Mouse (Mus musculus): ENCODE results near the gene 9630041A04Rik. TPM values are rescaled to one million over a fixed set of nuclear protein-coding genes. Genes with fewer than 3 reads are reported as not detected.

9630041A04Rik gene
- polyA plus RNA-seq, 1 experiment from 2014 or later: not detected

DNA sequence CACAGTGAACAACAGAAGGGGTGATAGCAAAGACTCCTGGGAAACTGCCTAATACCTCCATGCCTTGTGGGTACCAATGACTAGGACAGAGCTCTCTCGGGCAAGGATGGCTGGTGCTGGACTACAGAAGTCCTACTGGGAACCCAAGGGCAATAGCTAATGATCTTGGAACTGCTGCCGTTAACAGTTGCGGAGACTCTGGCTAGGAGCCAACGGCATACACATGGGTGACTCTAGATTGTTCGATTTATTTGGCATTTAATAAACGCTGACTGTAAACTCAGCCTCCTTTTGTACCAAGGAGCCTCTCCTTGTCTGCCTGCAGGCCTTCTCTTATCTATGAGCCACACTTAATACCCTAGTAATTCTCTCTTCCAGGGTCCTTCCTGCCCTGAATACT is 128.4 kb downstream of the 9630041A04Rik start:
- no peak overlapping the region for H3K27ac ChIP-seq (replicated peaks)
- H3K4me3 ChIP-seq (ENCODE audit: low read depth, low read length): no peak overlapping the region
- 68% methylated on average over 6 of the region's 6 CpGs for WGBS
- ATAC-seq (ENCODE audit: low FRiP score, low TSS enrichment): no peak
- no peaks in the 10 kb centered on the region for H3K36me3 ChIP-seq (ENCODE audit: control insufficient read depth, insufficient read depth, low read length)
- TF ChIP-seq CTCF (IDR thresholded peaks at IDR 0.05; ENCODE audit: low read depth) (no peak), EP300 (optimal IDR thresholded peaks at IDR 0.05) (no peak)
- H3K9me3 ChIP-seq (ENCODE audit: control insufficient read depth, low read length): no peaks in the 10 kb centered on the region
- H3K4me1 ChIP-seq (replicated peaks; ENCODE audit: control insufficient read depth, insufficient read depth): no peaks in the 10 kb centered on the region
- H3K27me3 ChIP-seq (ENCODE audit: control insufficient read depth, insufficient read depth, low read length): no peaks in the 10 kb centered on the region
- no peak overlapping the region for H3K4me2 ChIP-seq (replicated peaks; ENCODE audit: low read depth)
- no peak for DNase-seq (ENCODE audit: low spot score)
- no peak overlapping the region for H3K9ac ChIP-seq (ENCODE audit: low read length)

DNA sequence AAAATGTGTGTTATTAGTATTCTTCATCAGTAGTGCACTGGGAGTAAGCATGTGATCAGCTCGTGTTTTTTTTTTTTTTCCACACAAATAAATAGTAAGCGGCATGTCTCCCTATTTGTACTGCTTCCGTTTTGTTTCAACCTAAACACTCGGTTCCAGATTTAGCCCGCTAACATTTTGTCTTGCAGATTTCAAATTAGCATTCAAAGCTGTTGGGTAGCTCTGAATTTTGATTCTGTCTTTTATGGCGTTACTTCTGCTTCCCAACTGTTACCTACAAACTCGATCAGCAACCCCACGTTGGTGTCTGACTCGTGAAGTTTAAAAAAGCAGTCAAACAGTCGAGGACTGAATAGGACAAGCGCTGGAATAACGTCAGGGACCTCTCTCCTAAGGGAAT is 129.2 kb downstream of the 9630041A04Rik start:
- no peak overlapping the region for H3K27ac ChIP-seq (replicated peaks)
- no peaks in the 10 kb centered on the region for H3K27me3 ChIP-seq (ENCODE audit: control insufficient read depth, insufficient read depth, low read length)
- TF ChIP-seq EP300 (optimal IDR thresholded peaks at IDR 0.05) (no peak), CTCF (IDR thresholded peaks at IDR 0.05; ENCODE audit: low read depth) (no peak)
- no peaks in the 10 kb centered on the region for H3K9me3 ChIP-seq (ENCODE audit: control insufficient read depth, low read length)
- H3K9ac ChIP-seq (ENCODE audit: low read length): no peak overlapping the region
- H3K4me2 ChIP-seq (replicated peaks; ENCODE audit: low read depth): no peak overlapping the region
- ATAC-seq (ENCODE audit: low FRiP score, low TSS enrichment): no peak
- no peaks in the 10 kb centered on the region for H3K36me3 ChIP-seq (ENCODE audit: control insufficient read depth, insufficient read depth, low read length)
- no peak overlapping the region for H3K4me3 ChIP-seq (ENCODE audit: low read depth, low read length)
- no peaks in the 10 kb centered on the region for H3K4me1 ChIP-seq (replicated peaks; ENCODE audit: control insufficient read depth, insufficient read depth)
- DNase-seq (ENCODE audit: low spot score): no peak
- 85% methylated on average over 12 of the region's 12 CpGs for WGBS
